Mouse (Mus musculus): ENCODE data around the gene Cntnap2. TPM values are rescaled to one million over a fixed set of nuclear protein-coding genes. Genes with fewer than 3 reads are reported as not detected.
"Not testable (repeated sequence)": the region's sequence is repeated elsewhere in the genome, so short reads cannot be mapped to it uniquely, and the experiment has no call there.

Cntnap2 gene
- polyA plus RNA-seq, 1 experiment from 2014 or later: 0.55 TPM

DNA sequence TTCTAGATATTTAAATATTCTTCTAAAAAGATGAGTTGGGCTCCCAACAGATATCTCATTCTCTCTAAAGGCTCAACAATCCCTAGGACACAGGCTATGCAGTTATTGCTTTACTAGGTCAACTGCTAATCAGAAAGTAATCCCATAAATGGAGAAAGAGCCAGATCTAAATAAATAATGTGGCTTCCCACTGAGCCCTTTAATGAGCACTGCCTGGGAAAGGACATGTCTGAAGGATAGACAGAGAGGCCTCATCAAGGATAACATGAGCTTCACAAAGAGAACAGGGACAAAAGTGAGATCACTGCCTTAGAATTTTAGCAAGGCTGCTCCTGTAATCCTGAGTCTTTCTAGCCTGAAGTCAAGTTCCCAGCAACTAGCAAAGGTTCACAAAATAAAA lies 2138.4 kb downstream of the Cntnap2 start:
- Histone ChIP-seq H3K4me2 (ENCODE audit: low read length) (no peak overlapping the region), H3K4me3 (ENCODE audit: control insufficient read depth in 1 of 2, insufficient read depth in 1 of 2, low read depth in 1 of 2, low read length in 2 of 2) (no peak overlapping the region), H3K27ac (replicated peaks in 1 of 2; ENCODE audit: control insufficient read depth in 1 of 2, insufficient read depth in 1 of 2, low read depth in 2 of 2, low read length in 2 of 2) (no peak overlapping the region), H3K27me3 (ENCODE audit: control insufficient read depth, insufficient read depth, low read length) (no peaks in the 10 kb centered on the region), H3K9ac (ENCODE audit: low read length) (no peak overlapping the region), H3K4me1 (ENCODE audit: control insufficient read depth in 2 of 2, insufficient read depth in 2 of 2, low read length in 2 of 2) (no peaks in the 10 kb centered on the region), H3K9me3 (ENCODE audit: control insufficient read depth, low read length) (no peaks in the 10 kb centered on the region), H3K36me3 (ENCODE audit: control insufficient read depth, insufficient read depth, low read length) (no peaks in the 10 kb centered on the region)
- ATAC-seq (ENCODE audit: insufficient number of reproducible peaks, insufficient read depth, low FRiP score, low read depth): no peak

DNA sequence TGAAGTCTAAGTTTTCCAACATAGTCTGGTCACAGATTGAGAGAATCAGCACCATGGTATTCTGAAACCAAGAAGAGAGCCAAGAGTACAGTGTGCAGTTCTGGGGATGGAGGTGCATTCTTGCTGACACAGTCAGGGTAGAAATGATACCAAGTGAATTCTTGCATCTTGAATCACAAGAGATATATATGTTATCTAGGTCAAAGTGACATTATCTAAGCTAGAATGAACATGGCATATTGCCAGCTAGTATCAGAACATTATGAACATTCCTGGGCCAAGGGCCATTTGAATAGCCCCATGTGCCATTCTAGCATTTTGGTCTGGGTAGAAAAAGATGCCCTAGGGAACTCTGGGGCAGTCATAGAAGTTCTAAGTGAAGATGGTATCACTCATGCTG lies 2141.5 kb downstream of the Cntnap2 start:
- H3K4me3 ChIP-seq (ENCODE audit: control insufficient read depth in 1 of 2, insufficient read depth in 1 of 2, low read depth in 1 of 2, low read length in 2 of 2): no peak overlapping the region
- no peaks in the 10 kb centered on the region for H3K27me3 ChIP-seq (ENCODE audit: control insufficient read depth, insufficient read depth, low read length)
- H3K4me2 ChIP-seq (ENCODE audit: low read length): no peak overlapping the region
- H3K9me3 ChIP-seq (ENCODE audit: control insufficient read depth, low read length): no peaks in the 10 kb centered on the region
- no peaks in the 10 kb centered on the region; a peak in 1 of 4 replicates for H3K4me1 ChIP-seq (ENCODE audit: control insufficient read depth in 2 of 2, insufficient read depth in 2 of 2, low read length in 2 of 2)
- H3K36me3 ChIP-seq (ENCODE audit: control insufficient read depth, insufficient read depth, low read length): no peaks in the 10 kb centered on the region
- no peak overlapping the region for H3K27ac ChIP-seq (replicated peaks in 1 of 2; ENCODE audit: control insufficient read depth in 1 of 2, insufficient read depth in 1 of 2, low read depth in 2 of 2, low read length in 2 of 2)
- no peak overlapping the region for H3K9ac ChIP-seq (ENCODE audit: low read length)
- ATAC-seq (ENCODE audit: insufficient number of reproducible peaks, insufficient read depth, low FRiP score, low read depth): no peak

DNA sequence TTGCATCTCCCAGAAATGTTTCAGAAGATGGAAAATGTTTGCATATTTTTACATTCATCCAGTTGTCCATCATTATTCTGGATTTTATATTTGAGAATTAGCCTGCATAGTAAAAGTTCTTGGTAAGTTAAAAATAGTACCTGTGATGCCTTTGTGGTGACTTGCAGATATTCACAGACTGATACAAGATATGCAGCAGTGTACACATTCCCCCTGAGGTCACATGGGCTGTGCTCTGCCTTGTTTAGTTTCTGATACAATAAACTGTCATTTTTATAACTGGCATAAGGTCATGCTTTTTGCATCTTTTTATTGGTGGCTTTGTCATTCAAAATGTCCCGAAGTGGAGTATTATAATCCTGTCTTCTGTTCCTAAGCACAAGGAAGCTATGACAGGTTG lies 2148.9 kb downstream of the Cntnap2 start:
- H3K4me3 ChIP-seq (ENCODE audit: control insufficient read depth in 1 of 2, insufficient read depth in 1 of 2, low read depth in 1 of 2, low read length in 2 of 2): no peak overlapping the region
- WGBS: 58% methylated on average over 1 of the region's 1 CpGs
- H3K27me3 ChIP-seq (ENCODE audit: control insufficient read depth, insufficient read depth, low read length): no peaks in the 10 kb centered on the region
- H3K4me2 ChIP-seq (ENCODE audit: low read length): no peak overlapping the region
- no peak overlapping the region for H3K9ac ChIP-seq (ENCODE audit: low read length)
- H3K27ac ChIP-seq (replicated peaks in 1 of 2; ENCODE audit: control insufficient read depth in 1 of 2, insufficient read depth in 1 of 2, low read depth in 2 of 2, low read length in 2 of 2): no peak overlapping the region
- no peaks in the 10 kb centered on the region; a peak in 1 of 4 replicates for H3K4me1 ChIP-seq (ENCODE audit: control insufficient read depth in 2 of 2, insufficient read depth in 2 of 2, low read length in 2 of 2)
- no peaks in the 10 kb centered on the region for H3K9me3 ChIP-seq (ENCODE audit: control insufficient read depth, low read length)
- no peak for ATAC-seq (ENCODE audit: insufficient number of reproducible peaks, insufficient read depth, low FRiP score, low read depth)
- no peaks in the 10 kb centered on the region for H3K36me3 ChIP-seq (ENCODE audit: control insufficient read depth, insufficient read depth, low read length)

DNA sequence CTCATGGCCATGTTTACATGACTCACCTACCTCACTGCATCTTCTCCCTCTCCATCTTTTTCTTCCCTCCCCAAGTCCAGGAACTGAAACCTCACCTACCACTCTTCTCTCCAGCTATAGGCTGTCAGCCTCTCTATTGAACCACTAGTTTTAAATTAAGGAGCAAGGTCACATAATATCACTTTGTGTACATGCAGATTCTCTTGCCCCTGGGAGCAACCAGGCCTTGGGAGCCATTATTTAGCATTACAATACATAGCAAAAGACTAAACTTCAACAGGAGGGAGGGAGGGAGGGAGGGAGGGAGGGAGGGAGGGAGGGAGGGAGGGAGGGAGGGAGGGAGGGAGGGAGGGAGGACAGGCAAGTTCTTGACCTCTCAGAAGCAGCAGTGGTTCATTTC lies 2155.6 kb downstream of the Cntnap2 start:
- H3K4me2 ChIP-seq (ENCODE audit: low read length): no peak overlapping the region
- H3K27me3 ChIP-seq (ENCODE audit: control insufficient read depth, insufficient read depth, low read length): no peaks in the 10 kb centered on the region
- H3K9me3 ChIP-seq (ENCODE audit: control insufficient read depth, low read length): no peaks in the 10 kb centered on the region
- H3K9ac ChIP-seq (ENCODE audit: low read length): no peak overlapping the region
- no peaks in the 10 kb centered on the region for H3K4me1 ChIP-seq (ENCODE audit: control insufficient read depth in 2 of 2, insufficient read depth in 2 of 2, low read length in 2 of 2)
- ATAC-seq (ENCODE audit: insufficient number of reproducible peaks, insufficient read depth, low FRiP score, low read depth): no peak
- H3K36me3 ChIP-seq (ENCODE audit: control insufficient read depth, insufficient read depth, low read length): no peaks in the 10 kb centered on the region
- H3K27ac ChIP-seq (replicated peaks in 1 of 2; ENCODE audit: control insufficient read depth in 1 of 2, insufficient read depth in 1 of 2, low read depth in 2 of 2, low read length in 2 of 2): no peak overlapping the region
- H3K4me3 ChIP-seq (ENCODE audit: control insufficient read depth in 1 of 2, insufficient read depth in 1 of 2, low read depth in 1 of 2, low read length in 2 of 2): no peak overlapping the region

DNA sequence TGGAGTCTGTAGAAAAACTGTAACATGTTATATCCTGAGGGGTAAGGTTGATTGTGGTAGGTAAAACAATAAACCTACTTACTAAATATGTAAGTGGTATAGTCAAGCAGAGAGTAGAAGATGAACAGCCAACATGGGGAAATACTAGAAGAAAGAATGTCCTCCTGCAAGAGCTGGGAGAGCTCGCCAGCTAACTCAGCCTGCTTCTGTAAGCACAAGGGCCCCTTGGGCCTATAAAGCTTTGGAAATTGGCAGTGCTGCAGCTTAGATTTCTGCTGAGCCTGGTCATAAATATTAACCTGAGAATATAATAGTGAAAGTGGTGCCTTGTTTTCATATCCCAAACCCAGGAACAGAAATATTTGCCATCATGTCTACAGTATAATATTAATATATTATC lies 2164.4 kb downstream of the Cntnap2 start:
- not testable (repeated sequence) for H3K27me3 ChIP-seq (ENCODE audit: control insufficient read depth, insufficient read depth, low read length); H3K9ac ChIP-seq (ENCODE audit: low read length); H3K4me2 ChIP-seq (ENCODE audit: low read length); H3K36me3 ChIP-seq (ENCODE audit: control insufficient read depth, insufficient read depth, low read length); H3K4me1 ChIP-seq (ENCODE audit: control insufficient read depth in 2 of 2, insufficient read depth in 2 of 2, low read length in 2 of 2); H3K9me3 ChIP-seq (ENCODE audit: control insufficient read depth, low read length); H3K4me3 ChIP-seq (ENCODE audit: control insufficient read depth in 1 of 2, insufficient read depth in 1 of 2, low read depth in 1 of 2, low read length in 2 of 2); ATAC-seq (ENCODE audit: insufficient number of reproducible peaks, insufficient read depth, low FRiP score, low read depth); H3K27ac ChIP-seq (replicated peaks in 1 of 2; ENCODE audit: control insufficient read depth in 1 of 2, insufficient read depth in 1 of 2, low read depth in 2 of 2, low read length in 2 of 2)
- WGBS: 58% methylated on average over 1 of the region's 1 CpGs

DNA sequence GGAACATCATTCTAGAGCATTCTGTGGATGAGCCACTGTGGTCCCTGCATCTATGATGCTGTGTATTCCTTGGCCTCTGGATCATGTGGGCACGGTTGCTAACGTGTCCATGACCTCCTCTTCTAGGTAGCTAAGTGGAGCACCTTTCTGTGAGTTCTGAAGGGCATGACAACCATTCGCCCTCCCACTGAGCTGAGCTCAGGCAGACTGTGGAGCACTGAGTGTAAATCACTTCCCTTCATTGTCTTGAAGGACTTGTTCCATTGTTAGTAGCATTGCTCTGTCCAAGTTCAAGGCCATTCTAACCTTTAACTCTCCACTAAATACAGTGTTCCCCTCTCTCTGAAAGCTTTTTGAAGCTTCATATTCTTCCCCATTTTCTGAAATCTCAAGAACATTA lies 2166.2 kb downstream of the Cntnap2 start:
- not testable (repeated sequence) for H3K27ac ChIP-seq (replicated peaks in 1 of 2; ENCODE audit: control insufficient read depth in 1 of 2, insufficient read depth in 1 of 2, low read depth in 2 of 2, low read length in 2 of 2); ATAC-seq (ENCODE audit: insufficient number of reproducible peaks, insufficient read depth, low FRiP score, low read depth); H3K4me3 ChIP-seq (ENCODE audit: control insufficient read depth in 1 of 2, insufficient read depth in 1 of 2, low read depth in 1 of 2, low read length in 2 of 2); H3K27me3 ChIP-seq (ENCODE audit: control insufficient read depth, insufficient read depth, low read length); H3K9ac ChIP-seq (ENCODE audit: low read length); H3K36me3 ChIP-seq (ENCODE audit: control insufficient read depth, insufficient read depth, low read length); H3K9me3 ChIP-seq (ENCODE audit: control insufficient read depth, low read length); H3K4me2 ChIP-seq (ENCODE audit: low read length); H3K4me1 ChIP-seq (ENCODE audit: control insufficient read depth in 2 of 2, insufficient read depth in 2 of 2, low read length in 2 of 2)
- WGBS: 79% methylated on average over 3 of the region's 3 CpGs

DNA sequence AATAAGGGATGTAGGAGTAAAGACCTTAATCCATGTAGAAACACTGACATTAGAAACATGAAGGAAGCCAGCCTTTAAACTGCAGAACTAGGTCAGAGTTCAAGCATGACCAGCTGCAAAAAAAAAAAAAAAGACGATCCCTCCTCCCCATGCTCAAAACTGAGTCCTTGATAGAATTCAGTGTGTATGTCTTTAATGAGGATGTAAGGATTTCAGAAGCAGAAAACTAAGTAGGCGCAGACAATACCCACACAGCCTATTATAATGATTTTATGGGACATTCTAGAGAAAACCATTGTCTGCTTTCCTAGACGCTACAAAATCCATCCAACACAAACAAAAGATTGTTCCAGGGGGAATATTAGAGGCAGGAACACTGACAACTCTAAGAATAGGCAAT lies 2168.4 kb downstream of the Cntnap2 start:
- Histone ChIP-seq H3K4me3 (ENCODE audit: control insufficient read depth in 1 of 2, insufficient read depth in 1 of 2, low read depth in 1 of 2, low read length in 2 of 2) (no peak overlapping the region), H3K36me3 (ENCODE audit: control insufficient read depth, insufficient read depth, low read length) (no peaks in the 10 kb centered on the region), H3K4me2 (ENCODE audit: low read length) (no peak overlapping the region), H3K27ac (replicated peaks in 1 of 2; ENCODE audit: control insufficient read depth in 1 of 2, insufficient read depth in 1 of 2, low read depth in 2 of 2, low read length in 2 of 2) (no peak overlapping the region), H3K9me3 (ENCODE audit: control insufficient read depth, low read length) (no peaks in the 10 kb centered on the region), H3K27me3 (ENCODE audit: control insufficient read depth, insufficient read depth, low read length) (no peaks in the 10 kb centered on the region), H3K9ac (ENCODE audit: low read length) (no peak overlapping the region), H3K4me1 (ENCODE audit: control insufficient read depth in 2 of 2, insufficient read depth in 2 of 2, low read length in 2 of 2) (no peaks in the 10 kb centered on the region)
- ATAC-seq (ENCODE audit: insufficient number of reproducible peaks, insufficient read depth, low FRiP score, low read depth): no peak
- 55% methylated on average over 3 of the region's 3 CpGs for whole genome bisulfite sequencing

DNA sequence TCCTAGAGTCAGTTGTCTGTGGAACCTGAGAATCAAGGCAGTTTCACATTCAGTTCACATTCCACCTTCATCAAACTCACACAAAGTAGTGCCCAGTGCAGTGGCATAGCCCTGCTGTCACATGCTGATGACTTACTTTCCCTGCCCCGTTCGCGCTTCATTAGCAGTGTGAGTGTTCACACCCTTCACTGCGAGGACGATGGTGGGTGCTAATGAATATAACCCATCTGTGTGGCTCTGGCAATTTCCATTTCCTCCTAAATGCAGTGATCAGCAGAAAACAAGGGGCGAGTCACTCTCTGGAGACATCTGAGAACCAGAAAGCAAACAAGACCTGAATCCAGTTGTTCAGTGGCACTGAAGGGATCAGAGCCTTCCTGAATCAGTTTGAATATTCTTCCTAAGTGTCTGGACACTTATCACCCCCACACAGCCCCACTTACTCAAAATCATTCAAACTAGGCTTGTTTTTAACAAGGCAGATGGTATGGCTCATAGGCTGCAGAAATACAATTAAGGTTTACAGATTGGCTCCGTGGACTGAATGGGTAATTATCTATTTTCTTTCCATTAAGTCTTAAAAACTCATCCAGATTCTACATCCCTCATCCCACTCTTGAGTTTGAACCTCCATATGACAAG lies 2169.6 kb downstream of the Cntnap2 start:
- H3K36me3 ChIP-seq (ENCODE audit: control insufficient read depth, insufficient read depth, low read length): no peaks in the 10 kb centered on the region
- H3K27ac ChIP-seq (replicated peaks in 1 of 2; ENCODE audit: control insufficient read depth in 1 of 2, insufficient read depth in 1 of 2, low read depth in 2 of 2, low read length in 2 of 2): no peak overlapping the region
- no peaks in the 10 kb centered on the region for H3K27me3 ChIP-seq (ENCODE audit: control insufficient read depth, insufficient read depth, low read length)
- H3K4me1 ChIP-seq (ENCODE audit: control insufficient read depth in 2 of 2, insufficient read depth in 2 of 2, low read length in 2 of 2): no peaks in the 10 kb centered on the region
- no peak overlapping the region for H3K4me3 ChIP-seq (ENCODE audit: control insufficient read depth in 1 of 2, insufficient read depth in 1 of 2, low read depth in 1 of 2, low read length in 2 of 2)
- H3K9ac ChIP-seq (ENCODE audit: low read length): no peak overlapping the region
- 59% methylated on average over 7 of the region's 7 CpGs for WGBS
- H3K9me3 ChIP-seq (ENCODE audit: control insufficient read depth, low read length): no peaks in the 10 kb centered on the region
- ATAC-seq (ENCODE audit: insufficient number of reproducible peaks, insufficient read depth, low FRiP score, low read depth): no peak
- H3K4me2 ChIP-seq (ENCODE audit: low read length): no peak overlapping the region

Measured in heart, embryonic 14.5 days (tissue).